Mouse (Mus musculus) hindbrain, postnatal 0 days (tissue): ENCODE results near the gene Tent4a. TPM values are rescaled to one million over a fixed set of nuclear protein-coding genes. Genes with fewer than 3 reads are reported as not detected.

Source experiments
- ATAC-seq: fragments of 200-750 bp; cut with Nextera tagmentation; 2 replicates; pipeline ENCODE4 v1.8.0; 2017; ENCODE audit warnings: mild to moderate bottlenecking, moderate TSS enrichment, moderate library complexity
- DNase-seq: peaks from one replicate; pipeline ENCODE4 v3.0.0-alpha.2; 2015; ENCODE audit warnings: low spot score
- H3K27ac ChIP-seq: fragments of 300-500 bp; sonication (generic); 2 replicates; pipeline ENCODE4 v1.5.1; 2014; ENCODE audit warnings: mild to moderate bottlenecking
- H3K27me3 ChIP-seq: fragments of 300-500 bp; sonication (generic); 2 replicates; pipeline ENCODE4 v1.6.1; 2014; ENCODE audit warnings: low read length, mixed read lengths; ENCODE audit not compliant: insufficient read depth
- H3K36me3 ChIP-seq: fragments of 300-500 bp; sonication (generic); 2 replicates; pipeline ENCODE4 v1.6.1; 2014; ENCODE audit warnings: low read length, mixed read lengths; ENCODE audit not compliant: insufficient read depth
- H3K4me1 ChIP-seq: fragments of 300-500 bp; sonication (generic); 2 replicates; pipeline ENCODE4 v1.6.1; 2014; ENCODE audit warnings: antibody characterized with exemption, low read length, mixed read lengths; ENCODE audit not compliant: insufficient read depth
- H3K4me2 ChIP-seq: fragments of 300-500 bp; sonication (generic); 2 replicates; pipeline ENCODE4 v1.6.1; 2014; ENCODE audit warnings: low read depth, mild to moderate bottlenecking, low read length, moderate library complexity, mixed read lengths
- H3K4me3 ChIP-seq: fragments of 300-500 bp; sonication (generic); 2 replicates; pipeline ENCODE4 v1.5.1; 2014; ENCODE audit warnings: low read length
- H3K9ac ChIP-seq: fragments of 300-500 bp; sonication (generic); replicated peaks from 2 replicates; pipeline ENCODE4 v1.6.1; 2014; ENCODE audit warnings: mild to moderate bottlenecking, low read length, moderate library complexity, mixed read lengths
- H3K9me3 ChIP-seq: fragments of 300-500 bp; sonication (generic); 2 replicates; pipeline ENCODE4 v1.6.1; 2016; ENCODE audit warnings: low read length, mixed read lengths
- CTCF ChIP-seq: IDR thresholded peaks from 2 replicates; pipeline ENCODE4 v1.5.1; 2016; ENCODE audit warnings: antibody characterized with exemption, control low read depth, low read depth
- WGBS: fragments of 180-500 bp; shearing (Covaris S2); extraction: QIAGEN DNeasy Blood & Tissue Kit; methylation state at CpG from one replicate; pipeline ENCODE4 v1.1.7; 2014; 5-methylcytosine and 5-hydroxymethylcytosine counted together
- polyA plus RNA-seq: library from polyadenylated mRNA; unstranded; fragments of >200 nt; fragmentation: Nextera tagmentation; extraction: Ambion mirVana; gene quantifications from 2 replicates; pipeline ENCODE4 v1.2.1, GENCODE M21; 2015
- total RNA-seq: library from RNA; depleted of rRNA; stranded (reverse); fragments of >200 nt; gene quantifications from 2 replicates; pipeline ENCODE4 v1.2.3, GENCODE M21; 2014

The Tent4a gene
- total and polyA plus RNA-seq, 2 experiments from 2014 or later, result 5.1 to 22.3 TPM

GRCm38 (mm10) chr13:69532101-69532892, 2.1 kb downstream of the Tent4a start:
- Histone ChIP-seq H3K4me3 (peak overlapping the region; percentile 76), H3K9ac (peak overlapping the region; percentile 82), H3K9me3 (no peaks in the 10 kb centered on the region), H3K4me2 (peak overlapping the region; percentile 96), H3K27me3 (no peaks in the 10 kb centered on the region), H3K27ac (no peak overlapping the region), H3K4me1 (peaks cover 36% of the 10 kb centered on the region), H3K36me3 (no peaks in the 10 kb centered on the region)
- ATAC-seq (no peak), DNase-seq (no peak)
- TF ChIP-seq CTCF, result no peak
- WGBS, result 10% methylated on average over 14 of the region's 14 CpGs

DNA sequence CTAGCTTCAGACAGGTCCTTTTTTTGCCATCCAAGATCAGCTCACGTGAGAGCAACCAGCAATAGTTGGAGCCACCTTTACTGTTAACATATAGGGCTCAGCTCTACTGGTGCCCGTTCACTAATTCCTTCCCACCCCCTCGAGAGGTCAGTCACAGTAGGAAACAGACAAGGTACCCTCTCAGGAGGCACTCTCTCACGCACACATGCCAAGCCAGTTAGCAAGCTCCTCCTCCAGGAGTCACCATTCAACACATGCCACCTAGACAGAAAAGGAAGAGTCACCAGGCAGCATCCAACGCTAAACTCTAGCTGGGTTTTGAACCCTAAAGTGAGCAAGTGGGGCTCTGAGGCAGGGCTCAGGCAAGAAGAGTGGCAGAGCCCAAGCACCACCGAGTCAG, 3.0 kb downstream of the Tent4a start:
- no peaks in the 10 kb centered on the region for H3K36me3 ChIP-seq
- no peak for ATAC-seq
- 33% methylated on average over 6 of the region's 6 CpGs for WGBS

DNA sequence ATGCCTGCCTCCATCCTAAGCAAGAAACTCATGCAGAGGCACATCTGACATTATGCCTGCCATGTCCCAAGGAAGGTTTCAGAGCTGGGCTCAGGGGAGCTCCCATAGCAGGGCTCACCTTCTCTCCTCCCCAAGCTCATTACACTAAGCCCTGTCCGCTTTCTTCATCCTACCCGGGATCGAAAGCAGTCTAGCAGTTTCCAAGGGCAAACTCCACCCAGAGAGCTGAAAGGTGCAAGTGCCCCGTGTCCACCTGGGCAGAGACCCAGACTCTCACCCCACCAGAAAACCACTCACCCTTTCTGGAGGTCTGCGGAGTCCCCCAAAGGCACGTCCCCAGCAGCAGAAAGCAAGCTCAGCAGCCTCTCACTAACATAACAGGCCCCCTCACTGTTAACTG, 3.5 kb downstream of the Tent4a start:
- H3K4me1 ChIP-seq, result peaks cover 40% of the 10 kb centered on the region
- 80% methylated on average over 6 of the region's 6 CpGs for WGBS
- H3K36me3 ChIP-seq, result no peaks in the 10 kb centered on the region
- H3K9me3 ChIP-seq, result no peaks in the 10 kb centered on the region
- no peak for ATAC-seq
- no peaks in the 10 kb centered on the region for H3K27me3 ChIP-seq
- H3K9ac ChIP-seq, result 0 out of 2 replicates have a peak overlapping the region, but pooled peaks have one; percentile 82
- H3K4me3 ChIP-seq, result peak overlapping the region; percentile 76; the same call in 1 of the 2 replicates
- H3K27ac ChIP-seq, result no peak overlapping the region
- DNase-seq, result no peak
- peak overlapping the region; percentile 96 for H3K4me2 ChIP-seq
- TF ChIP-seq CTCF, result no peak

More for the DNA sequence above, 3.0 kb downstream of the Tent4a start:
- Histone ChIP-seq H3K9me3 (no peaks in the 10 kb centered on the region), H3K27ac (no peak overlapping the region), H3K4me3 (peak overlapping the region; percentile 76), H3K4me2 (peak overlapping the region; percentile 96), H3K4me1 (peaks cover 36% of the 10 kb centered on the region), H3K27me3 (no peaks in the 10 kb centered on the region), H3K9ac (peak overlapping the region; percentile 82; the same call in 1 of the 2 replicates)
- TF ChIP-seq CTCF, result no peak
- DNase-seq, result no peak

GRCm38 (mm10) chr13:69530156-69530555, 4.3 kb downstream of the Tent4a start:
- no peak for DNase-seq
- H3K4me1 ChIP-seq, result peaks cover 40% of the 10 kb centered on the region
- no peaks in the 10 kb centered on the region for H3K27me3 ChIP-seq
- H3K9me3 ChIP-seq, result no peaks in the 10 kb centered on the region
- ATAC-seq, result no peak
- no peak overlapping the region for H3K4me3 ChIP-seq
- WGBS, result 65% methylated on average over 3 of the region's 3 CpGs
- TF ChIP-seq CTCF, result no peak
- no peak overlapping the region for H3K27ac ChIP-seq
- H3K9ac ChIP-seq, result no peak overlapping the region
- peak overlapping the region; percentile 96 for H3K4me2 ChIP-seq
- H3K36me3 ChIP-seq, result no peaks in the 10 kb centered on the region

- H3K4me2 ChIP-seq, result no peak overlapping the region; the same call in 1 of the 2 replicates
- DNase-seq, result no peak
- no peak for ATAC-seq
- peaks cover 48% of the 10 kb centered on the region for H3K4me1 ChIP-seq
- H3K27ac ChIP-seq, result no peak overlapping the region
- H3K36me3 ChIP-seq, result no peaks in the 10 kb centered on the region
- no peak overlapping the region for H3K4me3 ChIP-seq
- no peaks in the 10 kb centered on the region for H3K9me3 ChIP-seq
- H3K27me3 ChIP-seq, result no peaks in the 10 kb centered on the region
- no peak overlapping the region for H3K9ac ChIP-seq
- no peak for TF ChIP-seq CTCF
- WGBS, result 79% methylated on average over 7 of the region's 7 CpGs
Observed at GRCm38 (mm10) chr13:69528531-69528930, 5.9 kb downstream of the Tent4a start.

GRCm38 (mm10) chr13:69525867-69526266, 8.6 kb downstream of the Tent4a start:
- Histone ChIP-seq H3K4me1 (peaks cover 42% of the 10 kb centered on the region), H3K4me3 (no peak overlapping the region), H3K9me3 (no peaks in the 10 kb centered on the region), H3K27me3 (no peaks in the 10 kb centered on the region), H3K4me2 (no peak overlapping the region), H3K27ac (no peak overlapping the region), H3K36me3 (no peaks in the 10 kb centered on the region), H3K9ac (no peak overlapping the region)
- 45% methylated on average over 4 of the region's 4 CpGs for WGBS
- DNase-seq, result no peak
- ATAC-seq, result no peak
- no peak for TF ChIP-seq CTCF

- peaks cover 33% of the 10 kb centered on the region; the same call in 1 of the 2 replicates for H3K4me1 ChIP-seq
Observed at GRCm38 (mm10) chr13:69524158-69524530, 10.3 kb downstream of the Tent4a start.

More at GRCm38 (mm10) chr13:69524158-69524530, 10.3 kb downstream of the Tent4a start:
- DNase-seq (no peak), ATAC-seq (no peak)
- Histone ChIP-seq H3K4me2 (no peak overlapping the region), H3K36me3 (no peaks in the 10 kb centered on the region), H3K27me3 (no peaks in the 10 kb centered on the region), H3K4me3 (no peak overlapping the region), H3K9ac (no peak overlapping the region), H3K9me3 (no peaks in the 10 kb centered on the region), H3K27ac (no peak overlapping the region)
- 64% methylated on average over 2 of the region's 2 CpGs for WGBS
- TF ChIP-seq CTCF, result no peak
